ENCODE assay signal across 22 mouse cellular contexts in genomic region chr13:54066081-54066746, GRCm38 (mm10). TPM values are rescaled to one million over a fixed set of nuclear protein-coding genes. Genes with fewer than 3 reads are reported as not detected.
DNase-seq lines count a peak whose midpoint lies in the region; ATAC-seq and TF ChIP-seq lines count a peak whose summit lies in the region.
"Had no signal": no experiment of that assay in that cellular context is flagged by ENCODE, and none has a peak within 500 bp of the region (broad histone marks: within the 10 kb centered on the region; RNA-seq: fewer than 3 reads in every experiment).

No protein-coding gene starts in this region.

- H3K4me3 ChIP-seq in intestine, embryonic 16.5 days (ENCODE audit: low read length), result no peak overlapping the region
- no peak overlapping the region for H3K4me3 ChIP-seq in intestine, postnatal 0 days (ENCODE audit: low read depth, low read length)
- H3K4me3 ChIP-seq in liver, postnatal 0 days (ENCODE audit: low read depth, low read length), result no peak overlapping the region
- H3K4me3 ChIP-seq in small intestine, adult 2 months (ENCODE audit: low read depth, low read length), result no peak overlapping the region
- H3K4me3 ChIP-seq: embryonic facial prominence, embryonic 10.5 days; embryonic facial prominence, embryonic 12.5 days; forebrain, embryonic 13.5 days; forebrain, embryonic 15.5 days had no signal

- no peaks in the 10 kb centered on the region for H3K4me1 ChIP-seq in intestine, embryonic 16.5 days (ENCODE audit: control insufficient read depth, insufficient read depth, low read length)
- H3K4me1 ChIP-seq in intestine, postnatal 0 days (replicated peaks; ENCODE audit: control insufficient read depth, insufficient read depth, low read length), result no peaks in the 10 kb centered on the region
- peaks cover 5% of the 10 kb centered on the region; the same call in 1 of the 2 replicates for H3K4me1 ChIP-seq in liver, postnatal 0 days (ENCODE audit: insufficient read depth)
- H3K4me1 ChIP-seq in small intestine, adult 2 months (ENCODE audit: control insufficient read depth, insufficient read depth, insufficient read length, low read length), result peaks cover 19% of the 10 kb centered on the region; the same call in 1 of the 2 replicates
- H3K4me1 ChIP-seq: embryonic facial prominence, embryonic 10.5 days; embryonic facial prominence, embryonic 12.5 days had no signal

- no peak for TF ChIP-seq EP300 in liver, postnatal 0 days (IDR thresholded peaks at IDR 0.05; ENCODE audit: low read depth)

- peak; percentile 75 for DNase-seq in kidney, adult 9 months
- no peak for DNase-seq in kidney, postnatal 25 days
- no peak for DNase-seq in liver, postnatal 0 days
- no peak for DNase-seq in liver
- DNase-seq in spleen, postnatal 10 days (ENCODE audit: low spot score in 2 of 2), result no peak
- DNase-seq: adrenal gland, adult 8-10 months; adrenal gland, postnatal 14 days; adrenal gland, postnatal 36 days; cerebellum, adult 11-12 months; cerebellum, adult 2 months; cerebellum, adult 9-10 months; cerebellum, postnatal 10 days; cerebellum, postnatal 25 days had no signal

- 0 out of 2 replicates have a peak, but pooled peaks have one; percentile 22 for ATAC-seq in intestine, embryonic 16.5 days
- ATAC-seq in intestine, postnatal 0 days, result no peak
- peak; percentile 83 for ATAC-seq in liver, postnatal 0 days
- ATAC-seq: activated CD4-positive, CD25-positive, alpha-beta regulatory T cell, adult 4 months; forebrain, embryonic 13.5 days; forebrain, embryonic 15.5 days had no signal

- no peak overlapping the region for H3K4me2 ChIP-seq in intestine, embryonic 16.5 days (ENCODE audit: low read depth, low read length)
- no peak overlapping the region for H3K4me2 ChIP-seq in intestine, postnatal 0 days (replicated peaks; ENCODE audit: low read depth)
- H3K4me2 ChIP-seq in liver, postnatal 0 days (ENCODE audit: low read depth, low read length), result no peak overlapping the region
- H3K4me2 ChIP-seq: embryonic facial prominence, embryonic 12.5 days; forebrain, embryonic 13.5 days; forebrain, embryonic 15.5 days had no signal

- no peaks in the 10 kb centered on the region for H3K9me3 ChIP-seq in intestine, embryonic 16.5 days (ENCODE audit: control insufficient read depth, low read length)
- H3K9me3 ChIP-seq in intestine, postnatal 0 days (ENCODE audit: control insufficient read depth), result no peaks in the 10 kb centered on the region
- no peaks in the 10 kb centered on the region for H3K9me3 ChIP-seq in liver, postnatal 0 days (ENCODE audit: low read length)
- H3K9me3 ChIP-seq: embryonic facial prominence, embryonic 10.5 days; embryonic facial prominence, embryonic 12.5 days; forebrain, embryonic 13.5 days; forebrain, embryonic 15.5 days had no signal

- no peaks in the 10 kb centered on the region for H3K27me3 ChIP-seq in intestine, embryonic 16.5 days (replicated peaks; ENCODE audit: control insufficient read depth, insufficient read depth, low read length)
- H3K27me3 ChIP-seq in intestine, postnatal 0 days (replicated peaks; ENCODE audit: control insufficient read depth, insufficient read depth, low read length), result no peaks in the 10 kb centered on the region
- no peaks in the 10 kb centered on the region for H3K27me3 ChIP-seq in liver, postnatal 0 days (ENCODE audit: insufficient read depth, low read length)
- no peaks in the 10 kb centered on the region for H3K27me3 ChIP-seq in small intestine, adult 2 months (ENCODE audit: control insufficient read depth, insufficient read depth, low read length)
- H3K27me3 ChIP-seq: embryonic facial prominence, embryonic 12.5 days; forebrain, embryonic 15.5 days had no signal

- no peak overlapping the region for H3K9ac ChIP-seq in intestine, embryonic 16.5 days (ENCODE audit: low read depth, low read length)
- no peak overlapping the region for H3K9ac ChIP-seq in intestine, postnatal 0 days (ENCODE audit: low read depth, low read length)
- H3K9ac ChIP-seq in liver, postnatal 0 days (replicated peaks), result no peak overlapping the region
- H3K9ac ChIP-seq: embryonic facial prominence, embryonic 12.5 days; forebrain, embryonic 13.5 days; forebrain, embryonic 15.5 days had no signal

- WGBS in intestine, embryonic 16.5 days, result 72% methylated on average over 3 of the region's 3 CpGs
- WGBS in intestine, postnatal 0 days, result 55% methylated on average over 3 of the region's 3 CpGs
- WGBS in liver, postnatal 0 days (ENCODE audit: insufficient replicate concordance), result 69% methylated on average over 3 of the region's 3 CpGs
- 45% methylated on average over 3 of the region's 3 CpGs for WGBS in small intestine, adult 2 months

- no peak overlapping the region for H3K27ac ChIP-seq in intestine, embryonic 16.5 days (ENCODE audit: low read length)
- no peak overlapping the region for H3K27ac ChIP-seq in intestine, postnatal 0 days (ENCODE audit: low read depth, low read length)
- H3K27ac ChIP-seq in liver, postnatal 0 days (ENCODE audit: low read depth), result no peak overlapping the region
- peak overlapping the region; percentile 84 for H3K27ac ChIP-seq in small intestine, adult 2 months (ENCODE audit: insufficient read depth, low read depth, low read length)
- H3K27ac ChIP-seq: embryonic facial prominence, embryonic 10.5 days; embryonic facial prominence, embryonic 12.5 days; forebrain, embryonic 13.5 days; forebrain, embryonic 15.5 days had no signal

- no peaks in the 10 kb centered on the region for H3K36me3 ChIP-seq in intestine, embryonic 16.5 days (ENCODE audit: control insufficient read depth, insufficient read depth, low read length)
- no peaks in the 10 kb centered on the region for H3K36me3 ChIP-seq in intestine, postnatal 0 days (ENCODE audit: control insufficient read depth, insufficient read depth)
- no peaks in the 10 kb centered on the region for H3K36me3 ChIP-seq in liver, postnatal 0 days (replicated peaks; ENCODE audit: insufficient read depth, low read length)
- H3K36me3 ChIP-seq in small intestine, adult 2 months (ENCODE audit: control insufficient read depth, insufficient read depth, low read length), result no peaks in the 10 kb centered on the region
- H3K36me3 ChIP-seq: embryonic facial prominence, embryonic 10.5 days; embryonic facial prominence, embryonic 12.5 days; forebrain, embryonic 15.5 days had no signal

- no peak for TF ChIP-seq CTCF in intestine, postnatal 0 days (IDR thresholded peaks at IDR 0.05; ENCODE audit: low read depth)
- no peak for TF ChIP-seq CTCF in liver, postnatal 0 days (IDR thresholded peaks at IDR 0.05; ENCODE audit: low read depth)
- no peak for TF ChIP-seq CTCF in small intestine, adult 2 months (IDR thresholded peaks at IDR 0.05; ENCODE audit: extremely low read depth, insufficient read length, insufficient replicate concordance, low read depth, low read length)

- no peak for TF ChIP-seq POLR2A in small intestine, adult 2 months (IDR thresholded peaks at IDR 0.05; ENCODE audit: low read depth, low read length)

RNA-seq across cellular contexts. Expression of gene Sfxn1, which starts 5.5 kb away (rescaled TPM):
- 88.7 and 90.2 TPM in 2 replicates for polyA plus RNA-seq in intestine, embryonic 16.5 days (2015; fragmentation: Nextera tagmentation; extraction: Ambion mirVana)
- 49.1 and 52.3 TPM in 2 replicates for polyA plus RNA-seq in intestine, postnatal 0 days (2015; fragmentation: Nextera tagmentation; extraction: Ambion mirVana)
- polyA plus RNA-seq in liver, postnatal 0 days (2015; fragmentation: Nextera tagmentation; extraction: Ambion mirVana), result 66.4 and 67.7 TPM in 2 replicates
- 15.8 and 36.6 TPM in 2 replicates for polyA plus RNA-seq in small intestine, adult 2 months (2012; rRNA removed)

RNA-seq across cellular contexts. Expression of gene Drd1, which starts 10.7 kb away (rescaled TPM):
- 0.15 and 0.16 TPM in 2 replicates for polyA plus RNA-seq in intestine, embryonic 16.5 days (2015; fragmentation: Nextera tagmentation; extraction: Ambion mirVana)
- polyA plus RNA-seq in intestine, postnatal 0 days (2015; fragmentation: Nextera tagmentation; extraction: Ambion mirVana), result 0.04 and 0.20 TPM in 2 replicates
- polyA plus RNA-seq in liver, postnatal 0 days (2015; fragmentation: Nextera tagmentation; extraction: Ambion mirVana), result not detected in 2 replicates
- polyA plus RNA-seq in small intestine, adult 2 months (2012; rRNA removed), result not detected in 2 replicates
- polyA plus RNA-seq: activated CD4-positive, CD25-positive, alpha-beta regulatory T cell, adult 4 months; C2C12 had no signal
